Mouse (Mus musculus) kidney, postnatal 0 days (tissue): ENCODE data around the gene Nrarp. TPM values are rescaled to one million over a fixed set of nuclear protein-coding genes. Genes with fewer than 3 reads are reported as not detected.
A peak's percentile ranks its signal among the peaks of the same experiment; 100 is the strongest.

Experiments
- ATAC-seq: fragments of 200-750 bp; cut with Nextera tagmentation; replicated peaks from 2 replicates; pipeline ENCODE4 v1.8.0; 2017; ENCODE audit warnings: low read depth, moderate number of reproducible peaks, moderate TSS enrichment, moderate library complexity; ENCODE audit not compliant: low FRiP score
- DNase-seq: peaks from one replicate; pipeline ENCODE4 v3.0.0-alpha.2; 2016; ENCODE audit warnings: low spot score
- H3K27ac ChIP-seq: fragments of 300-500 bp; sonication (generic); 2 replicates; pipeline ENCODE4 v1.5.1; 2014; ENCODE audit warnings: mild to moderate bottlenecking
- H3K27me3 ChIP-seq: fragments of 300-500 bp; sonication (generic); 2 replicates; pipeline ENCODE4 v1.6.1; 2014; ENCODE audit warnings: low read length, mixed read lengths; ENCODE audit not compliant: insufficient read depth
- H3K36me3 ChIP-seq: fragments of 300-500 bp; sonication (generic); 2 replicates; pipeline ENCODE4 v1.6.1; 2014; ENCODE audit warnings: low read length, mixed read lengths; ENCODE audit not compliant: insufficient read depth
- H3K4me1 ChIP-seq: fragments of 300-500 bp; sonication (generic); replicated peaks from 2 replicates; pipeline ENCODE4 v1.6.1; 2014; ENCODE audit warnings: antibody characterized with exemption, low read length, mixed read lengths; ENCODE audit not compliant: insufficient read depth
- H3K4me2 ChIP-seq: fragments of 300-500 bp; sonication (generic); 2 replicates; pipeline ENCODE4 v1.6.1; 2014; ENCODE audit warnings: mild to moderate bottlenecking, low read length, moderate library complexity, mixed read lengths
- H3K4me3 ChIP-seq: fragments of 300-500 bp; sonication (generic); replicated peaks from 2 replicates; pipeline ENCODE4 v1.5.1; 2014; ENCODE audit warnings: low read depth, low read length
- H3K9ac ChIP-seq: fragments of 300-500 bp; sonication (generic); 2 replicates; pipeline ENCODE4 v1.6.1; 2014; ENCODE audit warnings: low read depth, low read length
- H3K9me3 ChIP-seq: fragments of 300-500 bp; sonication (generic); replicated peaks from 2 replicates; pipeline ENCODE4 v1.6.1; 2016; ENCODE audit warnings: low read length, inconsistent platforms, mixed read lengths
- CTCF ChIP-seq: IDR thresholded peaks from 2 replicates; pipeline ENCODE4 v1.5.1; 2016; ENCODE audit warnings: antibody characterized with exemption, low read depth, mild to moderate bottlenecking, moderate library complexity
- WGBS: fragments of 180-500 bp; shearing (Covaris S2); extraction: QIAGEN DNeasy Blood & Tissue Kit; methylation state at CpG from one replicate; pipeline ENCODE4 v1.1.7; 2014; 5-methylcytosine and 5-hydroxymethylcytosine counted together
- polyA plus RNA-seq: library from polyadenylated mRNA; unstranded; fragments of >200 nt; fragmentation: Nextera tagmentation; extraction: Ambion mirVana; gene quantifications from 2 replicates; pipeline ENCODE4 v1.2.1, GENCODE M21; 2015

Gene Nrarp
- polyA plus RNA-seq, 1 experiment from 2014 or later = 21.6 TPM

GRCm38 (mm10) chr2:25182664-25183063 lies 2.1 kb downstream of the Nrarp start:
- no peak for TF ChIP-seq CTCF
- 18% methylated on average over 6 of the region's 6 CpGs for WGBS
- Histone ChIP-seq H3K27ac (no peak overlapping the region), H3K9me3 (no peaks in the 10 kb centered on the region), H3K4me1 (peaks cover 11% of the 10 kb centered on the region), H3K9ac (0 out of 2 replicates have a peak overlapping the region, but pooled peaks have one; percentile 10), H3K27me3 (no peaks in the 10 kb centered on the region), H3K4me3 (peak overlapping the region; percentile 63), H3K36me3 (no peaks in the 10 kb centered on the region), H3K4me2 (peak overlapping the region; percentile 83)
- DNase-seq = no peak
- no peak for ATAC-seq

DNA sequence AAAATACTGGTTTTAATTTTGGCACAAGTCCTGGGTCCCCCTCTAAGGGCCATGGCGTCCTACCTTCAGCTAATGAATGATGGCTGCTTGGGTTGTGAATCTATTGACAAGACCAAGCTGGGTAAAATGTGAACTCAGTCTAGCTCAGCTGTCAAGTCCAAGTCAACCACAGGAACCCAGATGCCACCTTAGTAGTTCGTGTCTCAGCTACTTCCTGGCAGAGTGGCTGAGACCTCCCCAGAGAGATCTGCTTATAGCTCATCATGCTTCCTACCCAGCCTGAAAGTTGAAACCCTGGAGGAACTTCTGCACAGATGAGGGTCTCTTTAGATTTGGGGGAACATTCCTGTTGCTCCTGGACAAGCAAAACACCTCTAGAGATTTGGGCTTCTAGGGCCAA lies 2.8 kb downstream of the Nrarp start:
- Histone ChIP-seq H3K9me3 (no peaks in the 10 kb centered on the region), H3K9ac (no peak overlapping the region), H3K4me1 (peaks cover 4% of the 10 kb centered on the region; the same call in 1 of the 2 replicates), H3K4me3 (no peak overlapping the region; the same call in 1 of the 2 replicates), H3K27ac (no peak overlapping the region), H3K27me3 (no peaks in the 10 kb centered on the region), H3K4me2 (peak overlapping the region; percentile 83), H3K36me3 (no peaks in the 10 kb centered on the region)
- WGBS = 66% methylated on average over 2 of the region's 2 CpGs
- no peak for TF ChIP-seq CTCF
- no peak for DNase-seq
- ATAC-seq = no peak

- no peaks in the 10 kb centered on the region; the same call in 1 of the 2 replicates for H3K4me1 ChIP-seq
- TF ChIP-seq CTCF = no peak
- no peaks in the 10 kb centered on the region for H3K27me3 ChIP-seq
Measured at GRCm38 (mm10) chr2:25184496-25184895, 3.9 kb downstream of the Nrarp start.

DNA sequence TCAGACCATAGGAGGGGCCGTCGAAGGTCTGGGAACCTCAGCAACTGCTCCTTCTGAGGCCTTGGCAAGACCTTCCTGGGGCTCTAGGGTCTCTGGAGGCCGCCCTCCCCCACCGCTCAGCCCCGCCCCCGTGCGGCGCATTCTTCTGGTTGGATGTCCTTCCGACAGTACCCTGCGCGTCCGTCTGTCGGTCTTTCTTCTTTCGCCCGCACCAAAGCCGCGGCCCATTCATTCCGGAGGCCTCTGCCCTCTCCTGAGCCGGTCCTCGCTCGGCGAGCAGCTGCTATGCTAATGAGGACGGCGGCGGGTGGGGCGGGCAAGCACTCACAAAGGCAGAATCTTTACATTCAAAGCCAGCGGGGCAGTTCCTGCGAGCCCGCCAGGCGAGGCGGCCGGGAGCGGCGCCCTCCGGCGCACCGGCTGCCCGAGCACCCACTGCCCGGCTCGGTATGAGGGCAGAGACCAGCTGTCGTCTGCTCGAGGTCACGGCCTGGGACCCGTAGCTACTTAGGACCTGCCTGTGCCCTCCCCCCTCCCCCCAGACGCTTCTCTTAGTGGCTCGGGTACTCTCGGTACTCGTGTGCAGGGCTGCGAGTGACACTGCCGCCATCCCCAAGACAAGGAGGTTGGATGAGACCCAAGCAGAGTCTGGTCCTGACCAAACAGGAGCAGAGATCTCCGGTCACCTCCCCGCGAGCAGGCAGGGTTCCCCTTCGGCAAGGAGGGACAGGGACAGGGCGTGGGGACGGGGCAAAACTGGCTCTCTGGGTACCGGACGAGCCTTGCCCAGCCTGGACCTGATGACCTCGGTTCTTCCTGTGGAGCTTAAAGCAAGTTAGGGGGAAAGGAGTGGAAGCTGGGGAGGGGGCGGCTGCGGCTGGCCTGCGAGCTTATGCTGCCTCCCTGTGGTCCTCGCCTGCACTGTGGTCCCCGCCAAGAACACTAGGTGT lies 5.3 kb downstream of the Nrarp start:
- peak; percentile 66 for ATAC-seq
- peak overlapping the region; percentile 60 for H3K9ac ChIP-seq
- WGBS = 1% methylated on average over 64 of the region's 64 CpGs
- H3K27me3 ChIP-seq = no peaks in the 10 kb centered on the region
- peak overlapping the region; percentile 90 for H3K4me2 ChIP-seq
- peak; percentile 80 for TF ChIP-seq CTCF
- no peaks in the 10 kb centered on the region; the same call in 1 of the 2 replicates for H3K4me1 ChIP-seq
- peak overlapping the region; percentile 75 for H3K27ac ChIP-seq
- H3K36me3 ChIP-seq = no peaks in the 10 kb centered on the region
- H3K4me3 ChIP-seq = peak overlapping the region; percentile 38
- no peaks in the 10 kb centered on the region for H3K9me3 ChIP-seq
- DNase-seq = peak; percentile 74

More at GRCm38 (mm10) chr2:25184496-25184895, 3.9 kb downstream of the Nrarp start:
- Histone ChIP-seq H3K9me3 (no peaks in the 10 kb centered on the region), H3K36me3 (no peaks in the 10 kb centered on the region), H3K27ac (no peak overlapping the region), H3K4me3 (no peak overlapping the region), H3K9ac (no peak overlapping the region), H3K4me2 (no peak overlapping the region)
- ATAC-seq (no peak), DNase-seq (no peak)
- 93% methylated on average over 7 of the region's 7 CpGs for WGBS

GRCm38 (mm10) chr2:25186575-25186930 lies 6.0 kb downstream of the Nrarp start:
- WGBS = 30% methylated on average over 5 of the region's 5 CpGs
- Histone ChIP-seq H3K27ac (no peak overlapping the region), H3K9me3 (no peaks in the 10 kb centered on the region), H3K36me3 (no peaks in the 10 kb centered on the region), H3K4me2 (peak overlapping the region; percentile 90), H3K4me1 (no peaks in the 10 kb centered on the region; the same call in 1 of the 2 replicates), H3K4me3 (peak overlapping the region; percentile 38), H3K9ac (no peak overlapping the region; the same call in 1 of the 2 replicates), H3K27me3 (no peaks in the 10 kb centered on the region)
- ATAC-seq (no peak), DNase-seq (no peak)
- TF ChIP-seq CTCF = no peak

- H3K4me3 ChIP-seq = no peak overlapping the region
- DNase-seq = no peak
- H3K9ac ChIP-seq = no peak overlapping the region
- ATAC-seq = no peak
- H3K27ac ChIP-seq = no peak overlapping the region
- no peak for TF ChIP-seq CTCF
- H3K4me2 ChIP-seq = no peak overlapping the region
- no peaks in the 10 kb centered on the region for H3K27me3 ChIP-seq
- 82% methylated on average over 6 of the region's 6 CpGs for WGBS
- H3K9me3 ChIP-seq = no peaks in the 10 kb centered on the region
- H3K36me3 ChIP-seq = no peaks in the 10 kb centered on the region
- no peaks in the 10 kb centered on the region; the same call in 1 of the 2 replicates for H3K4me1 ChIP-seq
Measured at GRCm38 (mm10) chr2:25187841-25188240, 7.3 kb downstream of the Nrarp start.
